Comparison of ENCODE assay signal across 18 mouse cellular contexts in the genomic region with DNA sequence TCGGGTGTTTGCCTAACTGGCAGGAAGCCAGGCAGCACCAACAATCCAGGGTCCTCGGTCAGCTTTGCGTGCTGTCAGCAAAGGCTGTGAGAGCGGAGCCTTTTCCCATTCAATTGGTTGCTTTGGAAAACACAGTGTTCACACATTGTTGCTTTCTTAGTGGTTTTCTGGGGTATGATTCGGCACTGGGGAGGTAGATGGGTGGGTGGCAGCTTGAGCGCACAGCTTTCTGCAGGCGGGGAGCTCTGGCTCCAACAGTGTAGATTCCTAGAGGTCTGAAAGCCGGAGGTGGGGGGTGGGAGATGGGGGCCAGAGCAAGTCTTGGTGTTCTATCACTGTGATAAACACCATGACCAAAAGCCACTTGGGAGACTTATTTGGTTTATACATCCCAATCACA. TPM values are rescaled to one million over a fixed set of nuclear protein-coding genes. Genes with fewer than 3 reads are reported as not detected.
DNase-seq lines count a peak whose midpoint lies in the region; TF ChIP-seq lines count a peak whose summit lies in the region.
"Had no signal": no experiment of that assay in that cellular context is flagged by ENCODE, and none has a peak within 500 bp of the region (broad histone marks: within the 10 kb centered on the region; RNA-seq: fewer than 3 reads in every experiment).

No protein-coding gene starts in this region.

- TF ChIP-seq POLR2A in spleen, adult 2 months (IDR thresholded peaks at IDR 0.05; ENCODE audit: low read depth, low read length), result no peak

- WGBS in spleen, adult 2 months, result 91% methylated on average over 8 of the region's 8 CpGs

- H3K4me3 ChIP-seq in layer of hippocampus, adult 2 months, result no peak overlapping the region
- H3K4me3 ChIP-seq in spleen, adult 2 months (ENCODE audit: extremely low read depth, insufficient read depth, insufficient read length), result no peak overlapping the region
- H3K4me3 ChIP-seq: embryonic facial prominence, embryonic 10.5 days; embryonic facial prominence, embryonic 12.5 days; forebrain, embryonic 13.5 days; forebrain, embryonic 15.5 days had no signal

- H3K36me3 ChIP-seq in spleen, adult 2 months (ENCODE audit: control insufficient read depth, insufficient read depth, low read length), result peaks cover 27% of the 10 kb centered on the region
- H3K36me3 ChIP-seq: embryonic facial prominence, embryonic 10.5 days; embryonic facial prominence, embryonic 12.5 days; forebrain, embryonic 15.5 days had no signal

- DNase-seq in layer of hippocampus, adult 2 months (ENCODE audit: low spot score in 2 of 2), result no peak
- DNase-seq in layer of hippocampus, adult 8-10 months (ENCODE audit: low spot score in 2 of 2), result no peak
- DNase-seq in spleen, adult 2 months (ENCODE audit: low read depth in 1 of 2, low spot score in 2 of 2), result no peak
- DNase-seq in spleen, postnatal 10 days (ENCODE audit: low spot score in 2 of 2), result no peak
- peak; percentile 31 for DNase-seq in brain, adult 2 months (ENCODE audit: low read depth, low spot score)
- no peak for DNase-seq in heart, postnatal 36 days
- DNase-seq: adrenal gland, adult 2 months; adrenal gland, postnatal 10 days; adrenal gland, postnatal 25 days; cerebellum, adult 11-12 months; cerebellum, adult 2 months; cerebellum, adult 9-10 months; cerebellum, postnatal 10 days; cerebellum, postnatal 25 days had no signal

- no peak for TF ChIP-seq CTCF in layer of hippocampus, adult 2 months (conservative IDR thresholded peaks at IDR 0.05)
- no peak for TF ChIP-seq CTCF in spleen, adult 2 months (IDR thresholded peaks at IDR 0.05; ENCODE audit: extremely low read depth, insufficient read depth, insufficient read length, insufficient replicate concordance)

- H3K27ac ChIP-seq in layer of hippocampus, adult 2 months, result peak overlapping the region; percentile 51; the same call in 1 of the 2 replicates
- peak overlapping the region; percentile 28; the same call in 1 of the 2 replicates for H3K27ac ChIP-seq in spleen, adult 2 months (ENCODE audit: insufficient read depth, low read length)
- H3K27ac ChIP-seq: embryonic facial prominence, embryonic 10.5 days; embryonic facial prominence, embryonic 12.5 days; forebrain, embryonic 13.5 days; forebrain, embryonic 15.5 days had no signal

- peaks cover 4% of the 10 kb centered on the region; the same call in 1 of the 2 replicates for H3K4me1 ChIP-seq in spleen, adult 2 months (ENCODE audit: control insufficient read depth, insufficient read depth, insufficient read length)
- H3K4me1 ChIP-seq: embryonic facial prominence, embryonic 10.5 days; embryonic facial prominence, embryonic 12.5 days; forebrain, embryonic 13.5 days; forebrain, embryonic 15.5 days had no signal

- no peaks in the 10 kb centered on the region for H3K27me3 ChIP-seq in spleen, adult 2 months (ENCODE audit: control insufficient read depth, insufficient read depth, low read length)
- H3K27me3 ChIP-seq: forebrain, embryonic 13.5 days; forebrain, embryonic 15.5 days had no signal

- intact Hi-C loops in heart, postnatal 36 days (cut with DNase I), result no loop called here

RNA-seq across cellular contexts. Expression of gene Apobec3, which starts 19.9 kb away (rescaled TPM):
- total RNA-seq in layer of hippocampus, adult 2 months (2021), result 1 to 10 TPM; 5.5 to 5.8 TPM
- total RNA-seq in layer of hippocampus, adult 8-10 months (2022), result 10 to 100 TPM in 2 of 4 experiments, 1 to 10 TPM in 2; 5.3 to 11.9 (median 8.3) TPM
- polyA plus RNA-seq in spleen, adult 2 months (2012; rRNA removed), result 99.9 and 104 TPM in 2 replicates
- 1 to 10 TPM; 7.7 to 7.8 TPM for total RNA-seq in heart, postnatal 36 days (2021)

RNA-seq across cellular contexts. Expression of gene Cbx7, which starts 59.6 kb away (rescaled TPM):
- 10 to 100 TPM; 49.8 to 50.3 TPM for total RNA-seq in layer of hippocampus, adult 2 months (2021)
- 10 to 100 TPM; 46.0 to 62.9 (median 52.2) TPM for total RNA-seq in layer of hippocampus, adult 8-10 months (2022)
- 82.9 and 95.8 TPM in 2 replicates for polyA plus RNA-seq in spleen, adult 2 months (2012; rRNA removed)
- total RNA-seq in heart, postnatal 36 days (2021), result 10 to 100 TPM; 13.2 to 16.6 TPM
